Mouse (Mus musculus) stomach, embryonic 14.5 days (tissue): Measurements from ENCODE around the gene Ski. TPM values are rescaled to one million over a fixed set of nuclear protein-coding genes. Genes with fewer than 3 reads are reported as not detected.

ENCODE experiments used
- ATAC-seq: fragments of 200-750 bp; cut with Nextera tagmentation; 2 replicates; pipeline ENCODE4 v1.8.0; 2017; ENCODE audit warnings: low read depth, moderate TSS enrichment; ENCODE audit not compliant: insufficient number of reproducible peaks, insufficient read depth, low FRiP score
- H3K27ac ChIP-seq: fragments of 300-500 bp; sonication (generic); 2 replicates; pipeline ENCODE4 v1.5.1; 2014; ENCODE audit warnings: mild to moderate bottlenecking, low read length, moderate library complexity, mixed read lengths
- H3K27me3 ChIP-seq: fragments of 300-500 bp; sonication (generic); 2 replicates; pipeline ENCODE4 v1.6.1; 2014; ENCODE audit warnings: low read length, control low read depth, mixed read lengths; ENCODE audit not compliant: control insufficient read depth, insufficient read depth
- H3K36me3 ChIP-seq: fragments of 300-500 bp; sonication (generic); 2 replicates; pipeline ENCODE4 v1.6.1; 2014; ENCODE audit warnings: mild to moderate bottlenecking, control low read depth, low read length, moderate library complexity, mixed read lengths; ENCODE audit not compliant: control insufficient read depth, insufficient read depth
- H3K4me1 ChIP-seq: fragments of 300-500 bp; sonication (generic); 2 replicates; pipeline ENCODE4 v1.6.1; 2014; ENCODE audit warnings: low read length, control low read depth, mixed read lengths; ENCODE audit not compliant: control insufficient read depth, insufficient read depth
- H3K4me2 ChIP-seq: fragments of 300-500 bp; sonication (generic); replicated peaks from 2 replicates; pipeline ENCODE4 v1.6.1; 2014; ENCODE audit warnings: low read depth, low read length, control low read depth
- H3K4me3 ChIP-seq: fragments of 300-500 bp; sonication (generic); 2 replicates; pipeline ENCODE4 v1.5.1; 2014; ENCODE audit warnings: low read depth, low read length, control low read depth
- H3K9ac ChIP-seq: fragments of 300-500 bp; sonication (generic); replicated peaks from 2 replicates; pipeline ENCODE4 v1.6.1; 2014; ENCODE audit warnings: low read depth, mild to moderate bottlenecking, control low read depth, low read length, moderate library complexity, mixed read lengths
- H3K9me3 ChIP-seq: fragments of 300-500 bp; sonication (generic); 2 replicates; pipeline ENCODE4 v1.6.1; 2016; ENCODE audit warnings: low read depth, low read length, control low read depth; ENCODE audit not compliant: control insufficient read depth
- WGBS: fragments of 180-500 bp; shearing (Covaris S2); extraction: QIAGEN DNeasy Blood & Tissue Kit; methylation state at CpG from one replicate; pipeline ENCODE4 v1.1.7; 2014; 5-methylcytosine and 5-hydroxymethylcytosine counted together
- polyA plus RNA-seq: library from polyadenylated mRNA; unstranded; fragments of >200 nt; fragmentation: Nextera tagmentation; extraction: Ambion mirVana; gene quantifications from 2 replicates; pipeline ENCODE4 v1.2.1, GENCODE M21; 2014

Ski gene
- polyA plus RNA-seq, 1 experiment from 2014 or later: 32.0 TPM

GRCm38 (mm10) chr4:155158543-155158917, 63.9 kb downstream of the Ski start:
- H3K9me3 ChIP-seq: no peaks in the 10 kb centered on the region
- H3K4me2 ChIP-seq: no peak overlapping the region
- peaks cover 44% of the 10 kb centered on the region for H3K36me3 ChIP-seq
- H3K9ac ChIP-seq: no peak overlapping the region
- ATAC-seq: no peak
- H3K4me1 ChIP-seq: peaks cover 23% of the 10 kb centered on the region
- no peak overlapping the region for H3K27ac ChIP-seq
- H3K4me3 ChIP-seq: no peak overlapping the region
- 62% methylated on average over 8 of the region's 8 CpGs for WGBS
- no peaks in the 10 kb centered on the region for H3K27me3 ChIP-seq

- Histone ChIP-seq H3K9me3 (no peaks in the 10 kb centered on the region), H3K4me1 (peaks cover 17% of the 10 kb centered on the region), H3K4me2 (no peak overlapping the region), H3K27me3 (no peaks in the 10 kb centered on the region), H3K27ac (no peak overlapping the region), H3K4me3 (no peak overlapping the region), H3K36me3 (peaks cover 44% of the 10 kb centered on the region), H3K9ac (no peak overlapping the region)
- ATAC-seq: no peak
- 85% methylated on average over 27 of the region's 27 CpGs for WGBS
These were observed 64.4 kb downstream of the Ski start for GRCm38 (mm10) chr4:155157871-155158542.

GRCm38 (mm10) chr4:155156734-155157133, 65.7 kb downstream of the Ski start:
- Histone ChIP-seq H3K9ac (no peak overlapping the region), H3K4me1 (peaks cover 8% of the 10 kb centered on the region; the same call in 1 of the 2 replicates), H3K4me2 (no peak overlapping the region), H3K36me3 (peaks cover 44% of the 10 kb centered on the region), H3K4me3 (no peak overlapping the region), H3K9me3 (no peaks in the 10 kb centered on the region), H3K27me3 (no peaks in the 10 kb centered on the region), H3K27ac (no peak overlapping the region)
- 93% methylated on average over 17 of the region's 17 CpGs for WGBS
- no peak for ATAC-seq

- Histone ChIP-seq H3K27me3 (no peaks in the 10 kb centered on the region), H3K36me3 (peaks cover 44% of the 10 kb centered on the region), H3K4me1 (peaks cover 18% of the 10 kb centered on the region; the same call in 1 of the 2 replicates), H3K9me3 (no peaks in the 10 kb centered on the region), H3K9ac (no peak overlapping the region), H3K27ac (no peak overlapping the region), H3K4me3 (no peak overlapping the region), H3K4me2 (no peak overlapping the region)
- 66% methylated on average over 11 of the region's 11 CpGs for WGBS
- ATAC-seq: no peak
These were observed 67.4 kb downstream of the Ski start for GRCm38 (mm10) chr4:155154986-155155385.

GRCm38 (mm10) chr4:155153389-155154072, 68.9 kb downstream of the Ski start:
- Histone ChIP-seq H3K9ac (no peak overlapping the region), H3K27me3 (no peaks in the 10 kb centered on the region), H3K27ac (no peak overlapping the region), H3K9me3 (no peaks in the 10 kb centered on the region), H3K4me3 (no peak overlapping the region), H3K36me3 (peaks cover 32% of the 10 kb centered on the region), H3K4me1 (peaks cover 32% of the 10 kb centered on the region; the same call in 1 of the 2 replicates), H3K4me2 (no peak overlapping the region)
- ATAC-seq: no peak
- 81% methylated on average over 3 of the region's 3 CpGs for WGBS

- peaks cover 32% of the 10 kb centered on the region; the same call in 1 of the 2 replicates for H3K4me1 ChIP-seq
- no peak overlapping the region for H3K9ac ChIP-seq
- H3K9me3 ChIP-seq: no peaks in the 10 kb centered on the region
- H3K4me3 ChIP-seq: no peak overlapping the region
- no peak overlapping the region for H3K4me2 ChIP-seq
- H3K27ac ChIP-seq: no peak overlapping the region
- H3K36me3 ChIP-seq: peaks cover 23% of the 10 kb centered on the region
- ATAC-seq: no peak
- H3K27me3 ChIP-seq: no peaks in the 10 kb centered on the region
- WGBS: 93% methylated on average over 6 of the region's 6 CpGs
These were observed 69.9 kb downstream of the Ski start for GRCm38 (mm10) chr4:155152476-155152875.

GRCm38 (mm10) chr4:155151845-155152244, 70.5 kb downstream of the Ski start:
- Histone ChIP-seq H3K4me3 (no peak overlapping the region), H3K9ac (no peak overlapping the region), H3K27me3 (no peaks in the 10 kb centered on the region), H3K36me3 (peaks cover 17% of the 10 kb centered on the region), H3K9me3 (no peaks in the 10 kb centered on the region), H3K27ac (no peak overlapping the region), H3K4me1 (peaks cover 32% of the 10 kb centered on the region; the same call in 1 of the 2 replicates), H3K4me2 (peak overlapping the region; percentile 52)
- 57% methylated on average over 4 of the region's 4 CpGs for WGBS
- no peak for ATAC-seq

GRCm38 (mm10) chr4:155151221-155151788, 71.1 kb downstream of the Ski start:
- Histone ChIP-seq H3K27me3 (no peaks in the 10 kb centered on the region), H3K4me2 (peak overlapping the region; percentile 52), H3K27ac (peak overlapping the region; percentile 83), H3K4me1 (peaks cover 33% of the 10 kb centered on the region; the same call in 1 of the 2 replicates), H3K4me3 (peak overlapping the region; percentile 36), H3K36me3 (peaks cover 11% of the 10 kb centered on the region), H3K9ac (peak overlapping the region; percentile 34), H3K9me3 (no peaks in the 10 kb centered on the region)
- 0 out of 2 replicates have a peak, but pooled peaks have one; percentile 4 for ATAC-seq
- 41% methylated on average over 12 of the region's 12 CpGs for WGBS
